Mouse (Mus musculus) macrophage (primary cell): Measurements from ENCODE around the gene Prpsap2. TPM values are rescaled to one million over a fixed set of nuclear protein-coding genes. Genes with fewer than 3 reads are reported as not detected.

Experiments used
- H3K27ac ChIP-seq: fragments of 350-480 bp; formaldehyde crosslinking; 2 replicates; pipeline ENCODE4 v1.9.0; 2021
- H3K36me3 ChIP-seq: fragments of 350-480 bp; formaldehyde crosslinking; 2 replicates; pipeline ENCODE4 v1.9.0; 2021; ENCODE audit errors: inconsistent target
- H3K4me3 ChIP-seq: fragments of 350-480 bp; formaldehyde crosslinking; 2 replicates; pipeline ENCODE4 v1.9.0; 2021; ENCODE audit errors: inconsistent target
- H3K79me2 ChIP-seq: fragments of 350-480 bp; formaldehyde crosslinking; 2 replicates; pipeline ENCODE4 v1.9.0; 2021; ENCODE audit errors: inconsistent target
- WGBS: methylation state at CpG from one replicate; pipeline ENCODE4 v1.1.7; 2026; ENCODE audit warnings: inconsistent platforms; ENCODE audit not compliant: missing documents; 5-methylcytosine and 5-hydroxymethylcytosine counted together
- polyA plus RNA-seq: library from polyadenylated mRNA; stranded (reverse); fragments of 250-400 nt; gene quantifications from 3 replicates; pipeline ENCODE4 v1.2.4, GENCODE M21; 2018; ENCODE audit warnings: inconsistent platforms

Gene Prpsap2
- polyA plus RNA-seq, 1 experiment from 2014 or later = 30.8 TPM

- H3K79me2 ChIP-seq = no peaks in the 10 kb centered on the region
- peaks cover 60% of the 10 kb centered on the region for H3K36me3 ChIP-seq
- no peak overlapping the region for H3K27ac ChIP-seq
- WGBS = 91% methylated on average over 1 of the region's 1 CpGs
- no peak overlapping the region for H3K4me3 ChIP-seq
These were observed 21.4 kb downstream of the Prpsap2 start for GRCm38 (mm10) chr11:61740500-61740899.

- no peak overlapping the region for H3K4me3 ChIP-seq
- no peak overlapping the region for H3K27ac ChIP-seq
- H3K79me2 ChIP-seq = no peaks in the 10 kb centered on the region
- H3K36me3 ChIP-seq = peaks cover 51% of the 10 kb centered on the region
- 69% methylated on average over 1 of the region's 1 CpGs for WGBS
These were observed 24.6 kb downstream of the Prpsap2 start for GRCm38 (mm10) chr11:61737290-61737689.

- WGBS = 79% methylated on average over 7 of the region's 7 CpGs
- Histone ChIP-seq H3K4me3 (no peak overlapping the region), H3K79me2 (no peaks in the 10 kb centered on the region), H3K36me3 (peaks cover 50% of the 10 kb centered on the region), H3K27ac (no peak overlapping the region)
These were observed 29.2 kb downstream of the Prpsap2 start for GRCm38 (mm10) chr11:61732672-61733071.

- H3K79me2 ChIP-seq = no peaks in the 10 kb centered on the region
- 10% methylated on average over 2 of the region's 2 CpGs for WGBS
- H3K4me3 ChIP-seq = no peak overlapping the region
- peak overlapping the region; percentile 76 for H3K27ac ChIP-seq
- peaks cover 33% of the 10 kb centered on the region for H3K36me3 ChIP-seq
These were observed 33.9 kb downstream of the Prpsap2 start for GRCm38 (mm10) chr11:61728037-61728436.

- no peaks in the 10 kb centered on the region for H3K36me3 ChIP-seq
- no peaks in the 10 kb centered on the region for H3K79me2 ChIP-seq
- WGBS = 96% methylated on average over 5 of the region's 5 CpGs
- H3K27ac ChIP-seq = no peak overlapping the region
- H3K4me3 ChIP-seq = no peak overlapping the region
These were observed 39.8 kb downstream of the Prpsap2 start for GRCm38 (mm10) chr11:61722077-61722476.

GRCm38 (mm10) chr11:61720636-61721035 is 41.3 kb downstream of the Prpsap2 start, which contains the start of gene Slc5a10:
TSS of gene Slc5a10 (minus strand) at chr11:61720826.
- Histone ChIP-seq H3K79me2 (no peaks in the 10 kb centered on the region), H3K36me3 (no peaks in the 10 kb centered on the region), H3K27ac (no peak within 1 kb of the TSS), H3K4me3 (no peak within 1 kb of the TSS)
- 100% methylated on average over 3 of the region's 3 CpGs for WGBS

GRCm38 (mm10) chr11:61719826-61720225 is 42.1 kb downstream of the Prpsap2 start:
- no peak overlapping the region for H3K27ac ChIP-seq
- H3K79me2 ChIP-seq = no peaks in the 10 kb centered on the region
- H3K4me3 ChIP-seq = no peak overlapping the region
- H3K36me3 ChIP-seq = no peaks in the 10 kb centered on the region
- WGBS = 93% methylated on average over 8 of the region's 8 CpGs

GRCm38 (mm10) chr11:61719387-61719786 is 42.5 kb downstream of the Prpsap2 start:
- Histone ChIP-seq H3K27ac (no peak overlapping the region), H3K4me3 (no peak overlapping the region), H3K79me2 (no peaks in the 10 kb centered on the region), H3K36me3 (no peaks in the 10 kb centered on the region)
- WGBS = 96% methylated on average over 3 of the region's 3 CpGs

GRCm38 (mm10) chr11:61717990-61718389 is 43.9 kb downstream of the Prpsap2 start:
- Histone ChIP-seq H3K27ac (no peak overlapping the region), H3K79me2 (no peaks in the 10 kb centered on the region), H3K4me3 (no peak overlapping the region), H3K36me3 (no peaks in the 10 kb centered on the region)
- 89% methylated on average over 5 of the region's 5 CpGs for WGBS

- no peak overlapping the region for H3K27ac ChIP-seq
- H3K36me3 ChIP-seq = no peaks in the 10 kb centered on the region
- H3K4me3 ChIP-seq = no peak overlapping the region
- no peaks in the 10 kb centered on the region for H3K79me2 ChIP-seq
- WGBS = 73% methylated on average over 5 of the region's 6 CpGs
These were observed 46.8 kb downstream of the Prpsap2 start for GRCm38 (mm10) chr11:61715130-61715529.

GRCm38 (mm10) chr11:61714346-61715117 is 47.4 kb downstream of the Prpsap2 start:
- no peaks in the 10 kb centered on the region for H3K36me3 ChIP-seq
- H3K79me2 ChIP-seq = no peaks in the 10 kb centered on the region
- no peak overlapping the region for H3K4me3 ChIP-seq
- no peak overlapping the region for H3K27ac ChIP-seq
- WGBS = 55% methylated on average over 11 of the region's 11 CpGs

- Histone ChIP-seq H3K79me2 (no peaks in the 10 kb centered on the region), H3K4me3 (no peak overlapping the region), H3K27ac (no peak overlapping the region), H3K36me3 (no peaks in the 10 kb centered on the region)
- WGBS = 85% methylated on average over 15 of the region's 15 CpGs
These were observed 48.6 kb downstream of the Prpsap2 start for GRCm38 (mm10) chr11:61713157-61713855.

- Histone ChIP-seq H3K36me3 (no peaks in the 10 kb centered on the region), H3K79me2 (no peaks in the 10 kb centered on the region), H3K4me3 (no peak overlapping the region), H3K27ac (no peak overlapping the region)
- WGBS = 37% methylated on average over 3 of the region's 3 CpGs
These were observed 53.0 kb downstream of the Prpsap2 start for GRCm38 (mm10) chr11:61708928-61709327.

- Histone ChIP-seq H3K36me3 (no peaks in the 10 kb centered on the region), H3K27ac (no peak overlapping the region), H3K79me2 (no peaks in the 10 kb centered on the region), H3K4me3 (no peak overlapping the region)
- WGBS = 89% methylated on average over 4 of the region's 4 CpGs
These were observed 55.7 kb downstream of the Prpsap2 start for GRCm38 (mm10) chr11:61706232-61706631.

- Histone ChIP-seq H3K79me2 (no peaks in the 10 kb centered on the region), H3K27ac (no peak overlapping the region), H3K36me3 (no peaks in the 10 kb centered on the region), H3K4me3 (no peak overlapping the region)
- WGBS = 78% methylated on average over 2 of the region's 2 CpGs
These were observed 56.3 kb downstream of the Prpsap2 start for GRCm38 (mm10) chr11:61705581-61705980.
